Mouse (Mus musculus): ENCODE results near the gene Snrpa. TPM values are rescaled to one million over a fixed set of nuclear protein-coding genes. Genes with fewer than 3 reads are reported as not detected.

The Snrpa gene
- polyA plus RNA-seq, 1 experiment from 2014 or later, result 89.3 TPM

DNA sequence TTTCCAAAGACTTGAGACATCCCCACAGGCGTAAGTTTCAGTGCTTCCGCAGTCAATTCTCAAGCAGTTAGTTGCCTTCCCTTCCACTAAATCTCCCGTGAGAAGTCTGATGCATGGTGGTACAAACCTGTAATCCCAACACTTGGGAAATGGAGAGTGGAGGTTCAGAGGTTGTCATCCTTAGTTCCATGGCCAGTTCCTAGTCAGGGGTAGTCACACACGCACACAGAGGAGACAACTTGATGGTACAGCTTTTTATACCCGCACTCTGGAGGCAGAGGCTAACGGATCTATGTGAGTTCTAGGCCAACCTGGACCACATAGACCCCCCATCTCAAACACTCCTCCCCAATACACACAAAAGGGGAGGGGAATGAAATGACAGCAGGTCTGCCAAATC, 32.8 kb upstream of the Snrpa start:
- ATAC-seq, result no peak

DNA sequence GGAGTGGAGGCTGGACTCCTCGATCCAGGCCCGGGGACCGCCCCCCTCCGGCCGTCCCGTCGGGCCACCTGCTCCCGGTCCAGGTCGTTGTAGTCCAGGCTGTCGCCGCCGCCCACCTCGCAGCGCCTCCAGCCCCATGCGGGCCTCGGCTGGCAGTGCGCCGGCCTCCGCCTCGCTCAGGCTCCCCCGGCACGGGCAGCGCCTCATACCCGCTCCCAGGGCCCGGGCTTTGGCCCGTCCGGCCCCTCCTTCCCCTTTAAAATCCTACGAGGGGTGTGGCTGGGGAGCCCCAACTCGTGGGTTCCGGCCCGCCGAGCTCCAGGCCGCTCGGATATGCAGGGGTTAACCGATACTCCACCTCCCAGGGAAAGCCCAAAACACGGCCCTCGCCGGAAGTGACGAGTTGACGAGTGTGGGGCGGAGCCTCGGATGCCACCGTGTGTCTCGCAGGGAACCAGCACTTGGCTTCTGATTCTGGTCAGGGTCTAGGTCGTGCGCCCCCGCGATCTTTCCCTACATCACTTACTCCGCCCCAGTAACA, 32.3 kb upstream of the Snrpa start, which contains the start of gene Itpkc:
Gene Itpkc (minus strand): TSS at position 381 of the 541 bp plus-strand sequence.
- no peak for DNase-seq (ENCODE audit: low read depth, low spot score)
- no peaks in the 10 kb centered on the region for H3K27me3 ChIP-seq
- ChIA-PET POLR2A (interaction anchor here (0.9 kb wide), 1 partner anchor 65 kb away, joined by 4 read pairs; no protein-coding TSS in a partner anchor), CTCF (no interaction called here)
- in situ Hi-C loops (cut with MboI; ENCODE audit: low pct_unique_long_range_greater_than_20kb), result no loop called here
- peak; percentile 54 for ATAC-seq
- no peak for TF ChIP-seq CTCF (IDR thresholded peaks at IDR 0.05)

More for the DNA sequence above, 32.8 kb upstream of the Snrpa start:
- no peak for TF ChIP-seq CTCF (IDR thresholded peaks at IDR 0.05)
- POLR2A ChIA-PET, result no interaction called here
- no peaks in the 10 kb centered on the region for H3K27me3 ChIP-seq
- in situ Hi-C loops (cut with MboI; ENCODE audit: low pct_unique_long_range_greater_than_20kb), result no loop called here
- no peak for DNase-seq (ENCODE audit: low read depth, low spot score)
- CTCF ChIA-PET, result no interaction called here

DNA sequence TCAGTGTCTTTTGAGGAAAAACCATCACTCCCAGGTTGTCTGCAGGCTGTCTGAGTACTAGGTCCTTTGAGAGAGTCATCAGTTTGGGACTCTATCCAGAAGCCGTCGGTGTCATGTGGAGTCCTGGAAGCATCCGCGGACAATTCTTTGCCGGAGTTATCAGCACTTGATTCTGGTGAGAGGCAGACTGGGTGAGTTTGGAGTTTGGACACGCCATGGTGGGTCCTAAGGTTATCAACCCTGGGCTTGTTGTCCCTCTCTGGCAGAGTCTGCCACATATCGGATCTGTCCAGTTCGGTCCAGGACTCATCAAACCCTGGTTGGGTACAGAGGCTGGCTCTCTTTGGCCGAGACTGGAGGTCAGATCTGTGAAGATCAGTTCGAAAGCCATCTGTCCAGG, 31.6 kb upstream of the Snrpa start:
- ChIA-PET CTCF (interaction anchor here (0.8 kb wide), 1 partner anchor 12 kb away, joined by 3 read pairs; no protein-coding TSS in a partner anchor), POLR2A (interaction anchor here (0.9 kb wide), 1 partner anchor 64 kb away, joined by 4 read pairs; no protein-coding TSS in a partner anchor)
- H3K27me3 ChIP-seq, result no peaks in the 10 kb centered on the region
- DNase-seq (ENCODE audit: low read depth, low spot score) (no peak), ATAC-seq (peak; percentile 3)
- no peak for TF ChIP-seq CTCF (IDR thresholded peaks at IDR 0.05)
- in situ Hi-C loops (cut with MboI; ENCODE audit: low pct_unique_long_range_greater_than_20kb), result no loop called here

DNA sequence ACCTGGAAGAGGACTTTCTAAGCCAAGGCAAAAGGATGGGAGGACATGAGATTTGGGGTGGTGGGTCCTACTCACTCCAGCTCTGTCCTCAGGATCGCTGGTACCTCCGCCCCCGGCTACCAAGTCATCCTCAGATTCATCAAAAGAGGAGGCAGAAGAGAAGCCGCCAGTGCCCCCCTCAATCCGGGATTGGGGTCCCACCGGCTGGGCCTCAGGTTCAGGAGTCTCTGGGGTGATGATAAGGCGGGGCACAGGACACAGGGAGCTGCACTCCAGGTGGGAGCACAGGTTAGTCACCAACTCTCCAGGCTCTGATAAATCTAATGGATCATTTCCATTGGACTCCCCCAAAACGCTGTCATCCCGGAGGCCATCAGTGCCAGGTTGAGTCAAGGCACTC, 31.2 kb upstream of the Snrpa start:
- in situ Hi-C loops (cut with MboI; ENCODE audit: low pct_unique_long_range_greater_than_20kb), result no loop called here
- TF ChIP-seq CTCF (IDR thresholded peaks at IDR 0.05), result no peak

DNA sequence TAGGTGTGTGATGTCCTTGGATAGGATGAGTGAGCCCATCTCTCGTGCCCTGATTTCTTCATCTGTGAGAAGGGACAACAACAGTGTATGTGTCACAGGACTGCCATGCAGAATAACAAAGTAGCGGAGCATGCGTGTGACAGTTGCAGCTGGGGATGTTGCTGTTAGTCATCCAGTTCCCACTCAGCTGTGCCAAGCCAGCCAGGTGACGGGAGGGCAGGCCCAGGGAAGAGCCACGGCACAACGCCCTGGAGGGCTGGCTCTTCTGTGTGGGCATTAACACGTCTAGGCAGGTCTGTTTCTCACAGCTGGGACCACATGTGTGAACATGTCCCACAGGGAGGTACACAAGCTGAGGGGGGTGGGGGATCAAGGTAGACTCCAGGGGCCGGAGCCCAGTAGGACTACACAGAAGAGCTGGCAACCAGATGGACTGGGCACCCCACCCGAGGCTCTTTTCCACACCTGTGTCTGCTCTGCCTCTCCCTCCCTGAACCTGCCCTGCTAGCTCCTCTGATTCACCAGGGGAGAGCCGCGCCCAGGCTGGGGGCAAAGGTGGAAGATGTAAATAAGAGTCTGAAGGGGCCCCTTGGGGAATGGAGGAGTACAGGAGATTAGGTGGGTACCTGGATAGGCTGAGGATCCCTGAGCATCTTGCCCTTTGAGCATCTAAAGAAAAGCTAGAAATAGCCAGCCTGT, 29.0 kb upstream of the Snrpa start:
- no peak for ATAC-seq
- in situ Hi-C loops (cut with MboI; ENCODE audit: low pct_unique_long_range_greater_than_20kb), result no loop called here
- no peaks in the 10 kb centered on the region for H3K27me3 ChIP-seq
- ChIA-PET POLR2A (interaction anchor here (1.5 kb wide), 1 partner anchor 58 kb away, joined by 5 read pairs; the partner anchor contains the start of gene Egln2), CTCF (no interaction called here)
- DNase-seq (ENCODE audit: low read depth, low spot score), result no peak
- no peak for TF ChIP-seq CTCF (IDR thresholded peaks at IDR 0.05)

More for the DNA sequence above, 31.2 kb upstream of the Snrpa start:
- POLR2A ChIA-PET, result no interaction called here
- no peak for DNase-seq (ENCODE audit: low read depth, low spot score)
- CTCF ChIA-PET, result interaction anchor here (0.8 kb wide), 1 partner anchor 11 kb away, joined by 3 read pairs; no protein-coding TSS in a partner anchor
- H3K27me3 ChIP-seq, result no peaks in the 10 kb centered on the region
- ATAC-seq, result no peak

DNA sequence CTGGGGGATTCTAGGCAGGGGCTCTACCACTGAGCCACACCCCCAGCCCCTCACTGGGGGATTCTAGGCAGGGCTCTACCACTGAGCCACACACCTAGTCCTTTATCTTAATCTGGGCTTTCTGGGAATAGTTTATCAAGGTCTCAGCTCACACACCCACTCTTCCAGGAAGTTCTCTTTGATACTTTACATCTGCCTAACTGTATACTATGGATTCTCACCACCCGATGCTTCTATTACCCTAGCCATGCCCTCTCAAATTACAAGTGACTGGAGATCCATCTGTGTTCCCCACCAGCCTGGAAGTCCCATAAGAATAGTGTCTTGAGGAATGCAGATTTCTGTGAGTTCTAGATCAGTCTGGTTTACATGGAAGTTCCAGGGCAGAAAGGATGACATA, 26.5 kb upstream of the Snrpa start:
- ATAC-seq, result no peak
- CTCF ChIA-PET, result interaction anchor here (1.6 kb wide), 1 partner anchor 10 kb away, joined by 3 read pairs; the partner anchor contains the start of gene Coq8b
- POLR2A ChIA-PET, result no interaction called here

DNA sequence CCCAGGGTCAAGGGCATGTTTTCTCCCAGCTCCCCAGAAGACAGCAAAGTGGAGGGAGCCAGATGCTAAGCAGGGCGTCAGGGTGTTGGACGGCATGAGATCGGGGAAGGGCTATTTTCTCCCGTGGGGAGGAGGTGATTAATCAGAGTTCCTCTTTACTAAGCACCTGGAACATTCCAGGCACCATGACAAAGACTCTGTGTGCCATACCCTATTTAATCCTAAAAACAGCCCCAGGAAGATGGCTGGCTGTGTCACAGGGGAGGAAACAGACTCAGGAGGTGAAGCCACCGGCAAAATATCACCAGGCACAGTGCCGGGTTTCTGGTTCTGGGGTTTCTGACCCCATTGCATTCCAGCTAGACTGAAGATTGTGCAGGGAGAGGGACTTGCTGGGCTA, 25.9 kb upstream of the Snrpa start:
- H3K27me3 ChIP-seq, result no peaks in the 10 kb centered on the region
- ATAC-seq, result peak; percentile 23
- CTCF ChIA-PET, result interaction anchor here (1.3 to 1.6 kb wide), 2 partner anchors 11 to 13 kb away, joined by 3 read pairs; partner anchors contain the start of gene Coq8b
- no peak for TF ChIP-seq CTCF (IDR thresholded peaks at IDR 0.05)
- in situ Hi-C loops (cut with MboI; ENCODE audit: low pct_unique_long_range_greater_than_20kb), result no loop called here
- POLR2A ChIA-PET, result no interaction called here
- no peak for DNase-seq (ENCODE audit: low read depth, low spot score)

More for the DNA sequence above, 26.5 kb upstream of the Snrpa start:
- no peak for DNase-seq (ENCODE audit: low read depth, low spot score)
- TF ChIP-seq CTCF (IDR thresholded peaks at IDR 0.05), result no peak
- in situ Hi-C loops (cut with MboI; ENCODE audit: low pct_unique_long_range_greater_than_20kb), result no loop called here
- no peaks in the 10 kb centered on the region for H3K27me3 ChIP-seq

DNA sequence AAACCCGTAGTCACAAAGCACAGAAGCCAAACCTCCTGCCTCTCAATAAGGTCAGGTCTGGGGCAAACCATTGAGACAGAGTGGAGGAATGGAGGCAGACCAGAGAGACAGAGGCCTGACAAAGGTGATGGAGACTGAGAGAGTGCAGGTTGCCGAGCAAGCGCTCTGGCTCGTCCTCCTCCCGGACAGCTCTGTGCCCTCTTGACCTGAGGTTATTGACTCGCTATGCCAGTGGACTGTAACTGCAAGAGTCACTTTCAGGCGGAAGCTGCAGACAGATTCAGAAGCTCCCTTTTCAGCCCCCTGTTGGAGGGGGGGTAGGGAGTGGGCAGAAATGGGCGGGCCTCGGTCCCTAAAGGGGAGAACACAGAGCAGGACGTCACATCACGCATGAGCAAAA, 23.9 kb upstream of the Snrpa start:
- ChIA-PET CTCF (interaction anchor here (1.5 kb wide), 1 partner anchor 11 kb away, joined by 4 read pairs; no protein-coding TSS in a partner anchor), POLR2A (no interaction called here)
- no peaks in the 10 kb centered on the region for H3K27me3 ChIP-seq
- in situ Hi-C loops (cut with MboI; ENCODE audit: low pct_unique_long_range_greater_than_20kb), result no loop called here
- ATAC-seq, result no peak
- no peak for TF ChIP-seq CTCF (IDR thresholded peaks at IDR 0.05)
- DNase-seq (ENCODE audit: low read depth, low spot score), result no peak

DNA sequence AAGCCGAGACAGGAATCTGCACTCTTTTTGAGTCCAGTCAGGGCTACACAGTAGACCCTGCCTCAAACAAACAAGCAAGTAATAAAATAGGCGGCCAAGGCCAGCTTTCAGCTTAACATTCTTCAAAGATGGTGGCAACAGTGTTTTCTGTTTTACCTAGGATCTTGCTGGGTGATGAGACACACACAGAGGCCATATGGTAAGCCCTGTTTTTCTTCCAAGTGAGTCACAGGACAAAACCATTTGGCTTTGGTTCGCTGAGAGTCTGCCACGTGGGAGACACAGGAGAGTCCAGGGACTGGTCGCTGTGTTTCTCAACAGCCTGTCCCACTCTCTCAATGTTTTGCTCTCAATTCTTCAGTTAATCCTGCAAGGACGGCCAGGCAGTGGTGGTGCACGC, 22.5 kb upstream of the Snrpa start:
- H3K27me3 ChIP-seq, result no peaks in the 10 kb centered on the region
- no peak for TF ChIP-seq CTCF (IDR thresholded peaks at IDR 0.05)
- POLR2A ChIA-PET, result no interaction called here
- in situ Hi-C loops (cut with MboI; ENCODE audit: low pct_unique_long_range_greater_than_20kb), result no loop called here
- no peak for DNase-seq (ENCODE audit: low read depth, low spot score)
- CTCF ChIA-PET, result no interaction called here
- peak; percentile 35 for ATAC-seq

DNA sequence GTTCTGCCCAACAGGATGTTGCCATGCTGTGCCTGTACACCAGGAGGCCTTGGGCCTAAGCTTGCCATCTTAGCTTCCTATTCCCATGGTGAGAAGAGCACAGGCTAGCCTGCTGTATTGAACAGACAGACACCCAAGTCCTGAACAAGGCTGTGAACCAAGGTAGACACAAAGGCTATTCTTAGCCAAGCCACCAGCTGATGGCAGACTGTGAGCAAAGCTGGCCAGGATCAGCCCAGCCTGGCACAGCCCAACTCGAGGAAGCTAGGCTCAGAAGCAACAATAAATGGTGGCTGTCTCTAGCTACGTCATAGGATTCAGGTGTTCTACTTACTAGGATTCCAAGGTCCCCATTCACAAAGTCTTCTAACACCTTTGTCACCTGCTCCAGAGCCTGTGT, 16.6 kb upstream of the Snrpa start:
- CTCF ChIA-PET, result no interaction called here
- POLR2A ChIA-PET, result no interaction called here
- in situ Hi-C loops (cut with MboI; ENCODE audit: low pct_unique_long_range_greater_than_20kb), result no loop called here
- no peaks in the 10 kb centered on the region for H3K27me3 ChIP-seq
- ATAC-seq (no peak), DNase-seq (ENCODE audit: low read depth, low spot score) (no peak)
- no peak for TF ChIP-seq CTCF (IDR thresholded peaks at IDR 0.05)

DNA sequence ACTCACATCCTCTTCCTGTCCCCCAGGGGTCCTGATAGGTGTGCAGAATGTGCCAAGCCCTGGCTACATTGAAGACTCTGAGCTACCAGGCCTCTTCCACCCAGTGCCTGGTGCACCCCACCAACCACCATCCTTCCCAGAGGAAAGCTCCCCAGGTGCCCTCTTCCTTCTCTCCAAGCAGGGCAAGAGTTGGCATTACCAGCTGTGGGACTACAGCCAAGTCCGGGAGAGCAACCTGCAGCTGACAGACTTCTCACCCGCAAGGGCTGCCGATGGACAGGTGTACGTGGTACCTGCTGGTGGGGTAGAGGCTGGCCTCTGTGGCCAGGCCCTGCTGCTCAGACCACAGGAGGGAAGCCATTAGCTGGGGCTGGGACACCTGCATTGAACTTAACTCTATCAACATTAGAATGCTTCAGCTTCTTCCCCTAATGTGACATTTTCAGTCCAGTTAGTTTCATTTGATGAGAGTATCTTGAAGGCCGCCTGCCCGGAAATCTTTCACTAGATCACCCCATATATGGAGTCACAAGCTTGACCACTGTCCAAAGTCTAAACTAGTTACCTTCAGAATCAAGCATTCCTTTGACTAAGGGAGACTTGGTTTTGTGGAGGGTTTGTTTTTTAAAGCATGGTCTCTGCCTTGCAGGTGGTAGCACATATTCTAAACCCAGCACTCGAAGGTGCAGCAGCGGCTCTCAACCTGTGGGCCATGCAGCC, 7.8 kb upstream of the Snrpa start:
- ChIA-PET POLR2A (no interaction called here), CTCF (interaction anchor here (0.9 kb wide), 1 partner anchor 10 kb away, joined by 3 read pairs; no protein-coding TSS in a partner anchor)
- TF ChIP-seq CTCF (IDR thresholded peaks at IDR 0.05), result no peak
- in situ Hi-C loops (cut with MboI; ENCODE audit: low pct_unique_long_range_greater_than_20kb), result no loop called here
- DNase-seq (ENCODE audit: low read depth, low spot score) (no peak), ATAC-seq (no peak)
- no peaks in the 10 kb centered on the region for H3K27me3 ChIP-seq
